ENCODE assay signal across 17 mouse cellular contexts in genomic region chr13:64405550-64405949, GRCm38 (mm10). TPM values are rescaled to one million over a fixed set of nuclear protein-coding genes. Genes with fewer than 3 reads are reported as not detected.
A peak's percentile ranks its signal among the peaks of the same experiment; 100 is the strongest.
DNase-seq lines count a peak whose midpoint lies in the region; ATAC-seq lines count a peak whose summit lies in the region.
"Had no signal": no experiment of that assay in that cellular context is flagged by ENCODE, and none has a peak within 500 bp of the region (broad histone marks: within the 10 kb centered on the region; RNA-seq: fewer than 3 reads in every experiment).

No protein-coding gene starts in this region.

- H3K4me2 ChIP-seq in heart, embryonic 11.5 days: no peak overlapping the region
- H3K4me2 ChIP-seq: embryonic facial prominence, embryonic 12.5 days; neural tube, embryonic 13.5 days; stomach, embryonic 15.5 days had no signal

- DNase-seq in cerebellum, adult 9-11 months: peak; percentile 5
- no peak for DNase-seq in cerebellum, adult 11 months
- peak; percentile 81 for DNase-seq in heart, adult 11 months
- peak; percentile 31 to 49 for DNase-seq in layer of hippocampus, postnatal 10 days (ENCODE audit: low spot score in 2 of 2)
- no peak for DNase-seq in layer of hippocampus, adult 18-20 months (ENCODE audit: low spot score in 2 of 2)
- DNase-seq in right cerebral cortex, postnatal 10 days (ENCODE audit: low spot score in 2 of 2): peak; percentile 60 to 61
- DNase-seq in right cerebral cortex, adult 2 months (ENCODE audit: low spot score in 2 of 2): no peak
- DNase-seq: adrenal gland, postnatal 14 days; lung, adult 2 months; spleen, adult 18-20 months; thymus, postnatal 14 days had no signal

- peaks cover 2% of the 10 kb centered on the region; the same call in 1 of the 2 replicates for H3K4me1 ChIP-seq in heart, embryonic 11.5 days (ENCODE audit: control insufficient read depth, insufficient read depth, low read length)
- H3K4me1 ChIP-seq: embryonic facial prominence, embryonic 12.5 days; neural tube, embryonic 13.5 days had no signal

- ATAC-seq in heart, embryonic 11.5 days (replicated peaks; ENCODE audit: insufficient number of reproducible peaks, low FRiP score, low TSS enrichment): no peak
- ATAC-seq: hindbrain, embryonic 16.5 days had no signal

- H3K9ac ChIP-seq in heart, embryonic 11.5 days (ENCODE audit: low read depth, low read length): no peak overlapping the region
- H3K9ac ChIP-seq: embryonic facial prominence, embryonic 12.5 days; neural tube, embryonic 13.5 days; stomach, embryonic 15.5 days had no signal

- H3K36me3 ChIP-seq in heart, embryonic 11.5 days (ENCODE audit: control insufficient read depth, insufficient read depth, low read length): no peaks in the 10 kb centered on the region
- H3K36me3 ChIP-seq: embryonic facial prominence, embryonic 12.5 days; forebrain, embryonic 10.5 days; neural tube, embryonic 13.5 days; stomach, embryonic 15.5 days had no signal

- H3K4me3 ChIP-seq in heart, embryonic 11.5 days (ENCODE audit: low read depth, low read length): no peak overlapping the region
- H3K4me3 ChIP-seq: embryonic facial prominence, embryonic 12.5 days; forebrain, embryonic 10.5 days; neural tube, embryonic 13.5 days; stomach, embryonic 15.5 days had no signal

- H3K9me3 ChIP-seq in heart, embryonic 11.5 days (replicated peaks; ENCODE audit: control insufficient read depth, low read length): no peaks in the 10 kb centered on the region
- H3K9me3 ChIP-seq: embryonic facial prominence, embryonic 12.5 days; forebrain, embryonic 10.5 days; neural tube, embryonic 13.5 days; stomach, embryonic 15.5 days had no signal

- no peak overlapping the region for H3K27ac ChIP-seq in heart, embryonic 11.5 days (ENCODE audit: low read depth, low read length)
- H3K27ac ChIP-seq: embryonic facial prominence, embryonic 12.5 days; forebrain, embryonic 10.5 days; neural tube, embryonic 13.5 days; stomach, embryonic 15.5 days had no signal

- H3K27me3 ChIP-seq in heart, embryonic 11.5 days (ENCODE audit: control insufficient read depth, insufficient read depth, low read length): no peaks in the 10 kb centered on the region
- H3K27me3 ChIP-seq: embryonic facial prominence, embryonic 12.5 days; neural tube, embryonic 13.5 days; stomach, embryonic 15.5 days had no signal

- WGBS in heart, embryonic 11.5 days (ENCODE audit: insufficient replicate concordance): 63% methylated on average over 6 of the region's 6 CpGs

RNA-seq across cellular contexts. Expression of gene Cdk20, which starts 26.6 kb away (rescaled TPM):
- polyA plus RNA-seq in heart, embryonic 11.5 days (2014; fragmentation: Nextera tagmentation; extraction: Ambion mirVana): 4.4 and 4.7 TPM in 2 replicates
- total RNA-seq in layer of hippocampus, postnatal 10 days (2021): 10 to 100 TPM; 12.9 to 14.8 TPM
- total RNA-seq in layer of hippocampus, adult 18-20 months (2021): 10 to 100 TPM; 11.6 to 15.5 TPM

RNA-seq across cellular contexts. Expression of gene Ctsl, which starts 34.9 kb away (rescaled TPM):
- 296 and 339 TPM in 2 replicates for polyA plus RNA-seq in heart, embryonic 11.5 days (2014; fragmentation: Nextera tagmentation; extraction: Ambion mirVana)
- 100 to 1,000 TPM; 169 to 194 TPM for total RNA-seq in layer of hippocampus, postnatal 10 days (2021)
- total RNA-seq in layer of hippocampus, adult 18-20 months (2021): 100 to 1,000 TPM in 1 of 2 experiments, 10 to 100 TPM in 1; 94.1 to 102 TPM

Comparison
In these comparisons a context has a peak if more than half of its experiments do, and no peak if none do; other contexts are left out.
1. DNase-seq: peak in cerebellum, adult 9-11 months (single experiment), heart, adult 11 months (single experiment), layer of hippocampus, postnatal 10 days (2 of 2) and right cerebral cortex, postnatal 10 days (2 of 2); none in cerebellum, adult 11 months (single experiment), layer of hippocampus, adult 18-20 months (0 of 2) and right cerebral cortex, adult 2 months (0 of 2).